Mouse (Mus musculus) CH12.LX (cell line): ENCODE data around the gene Slc9c1. TPM values are rescaled to one million over a fixed set of nuclear protein-coding genes. Genes with fewer than 3 reads are reported as not detected.

Experiments used
- DNase-seq: peaks from one replicate; pipeline ENCODE4 v3.0.0-alpha.2; 2013; ENCODE audit errors: extremely low read depth
- H3K27ac ChIP-seq: 2 replicates; pipeline ENCODE4 v1.5.1; 2012; ENCODE audit warnings: low read depth, mild to moderate bottlenecking, control low read depth, moderate library complexity; ENCODE audit not compliant: insufficient read depth
- H3K27me3 ChIP-seq: replicated peaks from 2 replicates; pipeline ENCODE3; 2012; ENCODE audit warnings: inconsistent platforms
- H3K36me3 ChIP-seq, 2 experiments: replicated peaks in 1 of 2; 2 replicates each; pipeline versions ENCODE3 to v1.6.1; 2012; ENCODE audit warnings: inconsistent platforms in 1 of 2, low read length in 1 of 2, mild to moderate bottlenecking in 1 of 2, mixed read lengths in 1 of 2, moderate library complexity in 1 of 2; ENCODE audit not compliant: control insufficient read depth in 1 of 2, insufficient read depth in 1 of 2
- H3K4me1 ChIP-seq, 2 experiments: 2 replicates each; pipeline ENCODE4 v1.6.1; 2012; ENCODE audit warnings: inconsistent platforms in 1 of 2, moderate library complexity in 1 of 2; ENCODE audit not compliant: insufficient read depth in 2 of 2, control insufficient read depth in 1 of 2
- H3K4me2 ChIP-seq: 2 replicates; pipeline ENCODE4 v1.6.1; 2012; ENCODE audit warnings: low read depth, mild to moderate bottlenecking, control low read depth; ENCODE audit not compliant: poor library complexity, insufficient read depth, severe bottlenecking
- H3K4me3 ChIP-seq, 3 experiments: fragments of 150-350 bp in 1 of 3; sonication (generic) in 1 of 3; replicated peaks in 1 of 3; 2 replicates each; pipeline versions ENCODE3 to v1.5.1; 2011 to 2012; ENCODE audit warnings: low read depth in 2 of 3, low read length in 2 of 3, mild to moderate bottlenecking in 2 of 3, moderate library complexity in 2 of 3, control low read depth in 1 of 3, improper control_type of control experiment in 1 of 3, inconsistent platforms in 1 of 3, mixed read lengths in 1 of 3; ENCODE audit not compliant: poor library complexity in 1 of 3
- H3K79me2 ChIP-seq: replicated peaks from 2 replicates; pipeline ENCODE4 v1.6.1; 2012; ENCODE audit warnings: mild to moderate bottlenecking, moderate library complexity; ENCODE audit not compliant: control insufficient read depth, poor library complexity, insufficient read depth, severe bottlenecking; ENCODE audit errors: extremely low read depth
- H3K9ac ChIP-seq: 2 replicates; pipeline ENCODE4 v1.6.1; 2012; ENCODE audit warnings: low read depth, mild to moderate bottlenecking, control low read depth, moderate library complexity; ENCODE audit not compliant: insufficient read depth
- H3K9me3 ChIP-seq: replicated peaks from 2 replicates; pipeline ENCODE3; 2012; ENCODE audit warnings: low read length, inconsistent platforms, mixed read lengths
- BHLHE40 ChIP-seq: IDR thresholded peaks from 2 replicates; pipeline ENCODE4 v1.6.1; 2011; ENCODE audit warnings: mild to moderate bottlenecking, low read depth, low read length, improper control_type of control experiment
- CTCF ChIP-seq, 2 experiments: IDR thresholded peaks in 1 of 2; conservative IDR thresholded peaks in 1 of 2; 2 replicates each; pipeline ENCODE4 v1.5.1; 2011 to 2012; ENCODE audit warnings: low read depth in 2 of 2, low read length in 2 of 2, improper control_type of control experiment in 1 of 2, inconsistent platforms in 1 of 2, mild to moderate bottlenecking in 1 of 2, moderate library complexity in 1 of 2
- ELF1 ChIP-seq: IDR thresholded peaks from 2 replicates; pipeline ENCODE4 v1.6.1; 2014; ENCODE audit warnings: low read depth, mild to moderate bottlenecking, inconsistent platforms, low read length, improper control_type of control experiment
- HCFC1 ChIP-seq: IDR thresholded peaks from 2 replicates; pipeline ENCODE4 v1.6.1; 2012; ENCODE audit warnings: low read depth, mild to moderate bottlenecking, inconsistent platforms, low read length, improper control_type of control experiment
- JUND ChIP-seq: conservative IDR thresholded peaks from 2 replicates; pipeline ENCODE4 v1.6.1; 2011; ENCODE audit warnings: low read depth, low read length, improper control_type of control experiment
- MAX ChIP-seq: IDR thresholded peaks from 2 replicates; pipeline ENCODE4 v1.6.1; 2011; ENCODE audit warnings: low read length, improper control_type of control experiment
- MXI1 ChIP-seq: IDR thresholded peaks from 2 replicates; pipeline ENCODE4 v1.6.1; 2011; ENCODE audit warnings: mild to moderate bottlenecking, low read depth, low read length, improper control_type of control experiment
- NRF1 ChIP-seq: IDR thresholded peaks from 2 replicates; pipeline ENCODE4 v1.6.1; 2014; ENCODE audit warnings: low read depth, mild to moderate bottlenecking, inconsistent platforms, low read length, improper control_type of control experiment, moderate library complexity
- PAX5 ChIP-seq: IDR thresholded peaks from 2 replicates; pipeline ENCODE4 v1.6.1; 2012; ENCODE audit warnings: low read length, inconsistent platforms, mixed read lengths
- POLR2A ChIP-seq: IDR thresholded peaks from 2 replicates; pipeline ENCODE4 v1.6.1; 2011; ENCODE audit warnings: low read depth, mild to moderate bottlenecking, improper control_type of control experiment, low read length
- POLR2AphosphoS2 ChIP-seq: IDR thresholded peaks from 2 replicates; pipeline ENCODE4 v1.6.1; 2011; ENCODE audit warnings: low read depth, low read length, improper control_type of control experiment
- RAD21 ChIP-seq: IDR thresholded peaks from 2 replicates; pipeline ENCODE4 v1.6.1; 2011; ENCODE audit warnings: low read depth, mild to moderate bottlenecking, low read length, improper control_type of control experiment, moderate library complexity
- SIN3A ChIP-seq: IDR thresholded peaks from 2 replicates; pipeline ENCODE4 v1.6.1; 2012; ENCODE audit warnings: low read length, improper control_type of control experiment, inconsistent platforms
- SMC3 ChIP-seq: IDR thresholded peaks from 2 replicates; pipeline ENCODE4 v1.6.1; 2011; ENCODE audit warnings: low read depth, low read length, improper control_type of control experiment
- TBP ChIP-seq: conservative IDR thresholded peaks from 2 replicates; pipeline ENCODE4 v1.6.1; 2011; ENCODE audit warnings: low read depth, low read length, improper control_type of control experiment
- TCF12 ChIP-seq: IDR thresholded peaks from 2 replicates; pipeline ENCODE4 v1.6.1; 2014; ENCODE audit warnings: low read depth, mild to moderate bottlenecking, inconsistent platforms, low read length, improper control_type of control experiment
- USF2 ChIP-seq: conservative IDR thresholded peaks from 2 replicates; pipeline ENCODE4 v1.6.1; 2011; ENCODE audit warnings: low read depth, low read length, improper control_type of control experiment
- ZC3H11A ChIP-seq: IDR thresholded peaks from 2 replicates; pipeline ENCODE4 v1.6.1; 2012; ENCODE audit warnings: low read depth, mild to moderate bottlenecking, inconsistent platforms, low read length, improper control_type of control experiment
- ZNF384 ChIP-seq: IDR thresholded peaks from 2 replicates; pipeline ENCODE4 v1.6.1; 2012; ENCODE audit warnings: low read depth, low read length, improper control_type of control experiment, inconsistent platforms
- dilution Hi-C: fragments of 300-500 bp; cut with MboI; formaldehyde crosslinking; loops from 2 replicates; pipeline ENCODE4 v1.14.3; 2020; ENCODE audit warnings: low sequenced_read_pairs; ENCODE audit not compliant: extremely low pct_unique_long_range_greater_than_20kb, extremely low pct_ligation_motif_present
- in situ Hi-C: fragments of 300-500 bp; cut with MboI; formaldehyde crosslinking; loops from 3 replicates; pipeline ENCODE4 v1.14.3; 2019; ENCODE audit warnings: low sequenced_read_pairs, low pct_ligation_motif_present, low pct_unique_long_range_greater_than_20kb, mixed read lengths
- polyA plus RNA-seq: library from polyadenylated mRNA; unstranded; fragments of >175 nt; gene quantifications from 2 replicates; pipeline ENCODE4 v1.2.1, GENCODE M21; 2012; ENCODE audit warnings: low read depth; ENCODE audit not compliant: insufficient read length
- total RNA-seq, 2 experiments: library from RNA; depleted of rRNA; stranded (reverse); fragments of 300-350 nt in 1 of 2; fragments of >200 nt in 1 of 2; gene quantifications; 2 replicates each; pipeline ENCODE4 v1.2.3; 2012 to 2014

The Slc9c1 gene
- total and polyA plus RNA-seq, 3 experiments = not detected

DNA sequence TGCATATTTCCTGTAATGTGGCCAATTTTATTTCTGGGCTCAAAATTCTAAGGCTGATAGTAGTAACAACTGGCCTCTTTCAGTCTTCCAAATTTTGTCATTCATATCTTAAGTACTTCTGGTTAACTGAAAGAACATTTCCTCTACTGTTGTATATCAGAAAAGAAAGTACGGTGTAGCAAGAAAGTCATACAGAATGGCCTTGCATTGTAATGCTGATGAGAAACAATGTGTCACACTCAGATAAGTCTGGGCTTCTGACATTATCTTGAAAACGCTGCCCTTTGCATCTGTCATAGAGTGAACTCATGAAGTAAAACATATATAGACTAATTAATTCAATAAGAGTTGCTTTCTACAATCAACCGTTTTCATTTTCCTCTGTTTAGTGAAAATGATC lies 37.2 kb downstream of the Slc9c1 start:
- Histone ChIP-seq H3K27me3 (no peaks in the 10 kb centered on the region), H3K9me3 (no peaks in the 10 kb centered on the region), H3K4me3 (no peak overlapping the region), H3K27ac (no peak overlapping the region), H3K79me2 (no peaks in the 10 kb centered on the region), H3K9ac (no peak overlapping the region), H3K4me1 (peaks cover 0 to 2% of the 10 kb centered on the region in 2 experiments; a peak in 1 of 4 replicates), H3K4me2 (no peak overlapping the region), H3K36me3 (no peaks in the 10 kb centered on the region)
- in situ Hi-C loops (no loop called here), dilution Hi-C loops (no loop called here)
- TF ChIP-seq SIN3A (no peak), POLR2A (no peak), USF2 (no peak), POLR2AphosphoS2 (no peak), BHLHE40 (no peak), HCFC1 (no peak), MAX (no peak), TCF12 (no peak), TBP (no peak), ZC3H11A (no peak), NRF1 (no peak), PAX5 (no peak), SMC3 (no peak), JUND (no peak), MXI1 (no peak), ELF1 (no peak)
- no peak for DNase-seq

DNA sequence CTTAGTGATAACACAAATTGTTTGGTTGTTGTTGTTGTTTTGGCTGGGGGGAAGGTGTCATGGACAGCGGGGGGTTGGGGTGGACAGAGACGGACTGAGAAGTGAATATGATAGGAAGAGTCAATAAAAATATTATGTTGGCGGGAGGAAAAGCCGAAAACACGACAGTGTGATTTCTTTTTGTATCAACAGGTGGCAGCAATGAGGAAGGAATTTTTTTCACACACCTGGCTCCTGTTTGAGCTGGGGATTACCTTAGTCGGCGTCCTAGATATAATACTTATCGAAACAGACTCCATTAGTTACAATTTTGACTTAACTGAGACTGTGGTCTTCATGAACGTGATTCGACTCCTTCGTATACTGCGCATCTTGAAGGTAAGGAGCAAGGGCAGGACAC lies 44.8 kb downstream of the Slc9c1 start:
- Histone ChIP-seq H3K4me2 (0 out of 2 replicates have a peak overlapping the region, but pooled peaks have one; percentile 8), H3K9me3 (no peaks in the 10 kb centered on the region), H3K79me2 (no peaks in the 10 kb centered on the region), H3K27ac (no peak overlapping the region), H3K4me1 (peaks cover 0 to 2% of the 10 kb centered on the region in 2 experiments; a peak in 1 of 4 replicates), H3K4me3 (no peak overlapping the region), H3K9ac (no peak overlapping the region), H3K36me3 (no peaks in the 10 kb centered on the region), H3K27me3 (no peaks in the 10 kb centered on the region)
- DNase-seq = no peak
- in situ Hi-C loops = loop anchor here (10.0 kb wide), 1 partner anchor 55 kb away; no protein-coding TSS in a partner anchor
- peak; percentile 85 for TF ChIP-seq ZNF384
- TF ChIP-seq CTCF (conservative IDR thresholded peaks at IDR 0.05 in 1 of 2, IDR thresholded peaks at IDR 0.05 in 1 of 2; ENCODE audit: low read depth in 2 of 2, low read length in 2 of 2) = peak in 1 of 2 experiments; percentile 60; a peak in 2 of 4 replicates
- peak; percentile 32; the same call in 1 of the 2 replicates for TF ChIP-seq SMC3
- peak; percentile 24 for TF ChIP-seq RAD21
- TF ChIP-seq TCF12 = no peak
- dilution Hi-C loops = no loop called here
